Mouse (Mus musculus): ENCODE measurements around the gene Gm10491.

DNA sequence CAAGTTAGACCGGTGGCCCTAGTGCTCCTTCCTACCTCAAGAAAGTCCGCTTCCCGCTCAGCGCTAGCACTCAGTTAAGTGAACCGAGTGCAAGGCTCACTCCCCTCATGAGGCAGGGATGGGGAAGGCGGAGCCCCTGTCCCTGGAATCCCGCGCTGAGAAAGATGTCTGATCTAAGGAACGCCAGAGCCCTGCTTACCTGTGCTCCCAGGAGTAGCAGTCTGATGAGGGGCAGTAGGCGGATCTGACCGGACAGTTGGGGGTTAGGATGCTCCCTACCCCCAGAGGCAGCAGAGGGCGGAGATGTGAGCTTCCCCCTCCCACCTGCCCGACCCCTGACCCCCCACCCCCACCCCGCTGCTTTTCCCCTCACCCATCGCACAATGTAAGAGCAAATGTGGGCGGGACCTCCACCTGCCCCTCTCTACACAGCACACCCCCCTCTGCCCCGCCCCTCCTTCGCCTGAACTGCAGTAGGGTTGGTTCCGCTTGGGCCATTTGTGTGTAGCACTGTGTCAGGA is 20.7 kb upstream of the Gm10491 start, which contains the start of gene Eras:
- TF ChIP-seq GATA1 (IDR thresholded peaks at IDR 0.05; ENCODE audit: borderline replicate concordance, low read length) (no peak), FLI1 (IDR thresholded peaks at IDR 0.05; ENCODE audit: low read length) (no peak)

Data from megakaryocyte, embryonic 14.5 days (primary cell).